Mouse (Mus musculus) midbrain, embryonic 13.5 days (tissue): ENCODE results near the gene Tpst1. TPM values are rescaled to one million over a fixed set of nuclear protein-coding genes. Genes with fewer than 3 reads are reported as not detected.

Source experiments
- ATAC-seq: fragments of 200-750 bp; cut with Nextera tagmentation; 2 replicates; pipeline ENCODE4 v1.8.0; 2017; ENCODE audit warnings: mild to moderate bottlenecking, moderate TSS enrichment, moderate library complexity
- H3K27ac ChIP-seq: fragments of 300-500 bp; sonication (generic); 2 replicates; pipeline ENCODE4 v1.5.1; 2015; ENCODE audit warnings: inconsistent platforms, mild to moderate bottlenecking, moderate library complexity
- H3K27me3 ChIP-seq: fragments of 300-500 bp; sonication (generic); 2 replicates; pipeline ENCODE4 v1.6.1; 2015; ENCODE audit warnings: mild to moderate bottlenecking, inconsistent platforms
- H3K36me3 ChIP-seq: fragments of 300-500 bp; sonication (generic); 2 replicates; pipeline ENCODE4 v1.6.1; 2015; ENCODE audit warnings: mild to moderate bottlenecking, inconsistent platforms
- H3K4me1 ChIP-seq: fragments of 300-500 bp; sonication (generic); replicated peaks from 2 replicates; pipeline ENCODE4 v1.6.1; 2015; ENCODE audit warnings: inconsistent platforms
- H3K4me2 ChIP-seq: fragments of 300-500 bp; sonication (generic); replicated peaks from 2 replicates; pipeline ENCODE4 v1.6.1; 2015; ENCODE audit warnings: moderate library complexity, mild to moderate bottlenecking, inconsistent platforms
- H3K4me3 ChIP-seq: fragments of 300-500 bp; sonication (generic); replicated peaks from 2 replicates; pipeline ENCODE4 v1.5.1; 2015; ENCODE audit warnings: mild to moderate bottlenecking, inconsistent platforms
- H3K9ac ChIP-seq: fragments of 300-500 bp; sonication (generic); replicated peaks from 2 replicates; pipeline ENCODE4 v1.6.1; 2015; ENCODE audit warnings: mild to moderate bottlenecking, inconsistent platforms
- H3K9me3 ChIP-seq: fragments of 300-500 bp; sonication (generic); 2 replicates; pipeline ENCODE4 v1.6.1; 2016; ENCODE audit warnings: mild to moderate bottlenecking, inconsistent platforms
- WGBS: fragments of 180-500 bp; shearing (Covaris S2); methylation state at CpG from one replicate; pipeline ENCODE4 v1.1.7; 2015; 5-methylcytosine and 5-hydroxymethylcytosine counted together
- polyA plus RNA-seq: library from polyadenylated mRNA; unstranded; fragments of >200 nt; fragmentation: Nextera tagmentation; extraction: Ambion mirVana; gene quantifications from 2 replicates; pipeline ENCODE4 v1.2.1, GENCODE M21; 2015

Gene Tpst1
- polyA plus RNA-seq, 1 experiment from 2014 or later, result 51.0 TPM

GRCm38 (mm10) chr5:130129524-130129793, 56.3 kb downstream of the Tpst1 start:
- WGBS, result 96% methylated on average over 5 of the region's 5 CpGs
- Histone ChIP-seq H3K4me1 (peaks cover 4% of the 10 kb centered on the region; the same call in 1 of the 2 replicates), H3K27me3 (no peaks in the 10 kb centered on the region), H3K4me2 (no peak overlapping the region), H3K27ac (no peak overlapping the region), H3K9ac (no peak overlapping the region), H3K4me3 (no peak overlapping the region), H3K9me3 (no peaks in the 10 kb centered on the region), H3K36me3 (peaks cover 6% of the 10 kb centered on the region; the same call in 1 of the 2 replicates)
- no peak for ATAC-seq

GRCm38 (mm10) chr5:130136597-130136996, 63.5 kb downstream of the Tpst1 start:
- Histone ChIP-seq H3K9ac (no peak overlapping the region), H3K4me1 (no peaks in the 10 kb centered on the region), H3K27me3 (no peaks in the 10 kb centered on the region), H3K4me2 (no peak overlapping the region), H3K36me3 (peaks cover 11% of the 10 kb centered on the region; the same call in 1 of the 2 replicates), H3K4me3 (no peak overlapping the region), H3K27ac (no peak overlapping the region), H3K9me3 (no peaks in the 10 kb centered on the region)
- WGBS, result 94% methylated on average over 13 of the region's 13 CpGs
- ATAC-seq, result no peak

- no peak for ATAC-seq
- H3K9me3 ChIP-seq, result no peaks in the 10 kb centered on the region
- no peak overlapping the region for H3K4me2 ChIP-seq
- no peaks in the 10 kb centered on the region for H3K27me3 ChIP-seq
- H3K4me3 ChIP-seq, result no peak overlapping the region
- WGBS, result 30% methylated on average over 8 of the region's 8 CpGs
- no peak overlapping the region for H3K27ac ChIP-seq
- peaks cover 11% of the 10 kb centered on the region; the same call in 1 of the 2 replicates for H3K36me3 ChIP-seq
- peaks cover 9% of the 10 kb centered on the region; the same call in 1 of the 2 replicates for H3K4me1 ChIP-seq
- no peak overlapping the region for H3K9ac ChIP-seq
These were observed 66.3 kb downstream of the Tpst1 start for GRCm38 (mm10) chr5:130139393-130139792.

GRCm38 (mm10) chr5:130141138-130141537, 68.0 kb downstream of the Tpst1 start:
- ATAC-seq, result no peak
- H3K9ac ChIP-seq, result no peak overlapping the region
- no peaks in the 10 kb centered on the region for H3K27me3 ChIP-seq
- no peak overlapping the region for H3K4me3 ChIP-seq
- H3K27ac ChIP-seq, result no peak overlapping the region
- 78% methylated on average over 5 of the region's 5 CpGs for WGBS
- peaks cover 3% of the 10 kb centered on the region; the same call in 1 of the 2 replicates for H3K36me3 ChIP-seq
- peaks cover 20% of the 10 kb centered on the region for H3K4me1 ChIP-seq
- no peaks in the 10 kb centered on the region for H3K9me3 ChIP-seq
- H3K4me2 ChIP-seq, result no peak overlapping the region

- Histone ChIP-seq H3K36me3 (no peaks in the 10 kb centered on the region), H3K4me2 (no peak overlapping the region), H3K9ac (no peak overlapping the region), H3K9me3 (no peaks in the 10 kb centered on the region), H3K4me1 (peaks cover 25% of the 10 kb centered on the region), H3K4me3 (no peak overlapping the region), H3K27me3 (no peaks in the 10 kb centered on the region), H3K27ac (no peak overlapping the region)
- no peak for ATAC-seq
- WGBS, result 77% methylated on average over 4 of the region's 4 CpGs
These were observed 68.9 kb downstream of the Tpst1 start for GRCm38 (mm10) chr5:130142041-130142440.

GRCm38 (mm10) chr5:130143101-130143500, 70.0 kb downstream of the Tpst1 start:
- no peak for ATAC-seq
- peaks cover 30% of the 10 kb centered on the region for H3K4me1 ChIP-seq
- H3K27me3 ChIP-seq, result no peaks in the 10 kb centered on the region
- H3K9ac ChIP-seq, result no peak overlapping the region
- H3K36me3 ChIP-seq, result no peaks in the 10 kb centered on the region; the same call in 1 of the 2 replicates
- no peak overlapping the region for H3K27ac ChIP-seq
- no peaks in the 10 kb centered on the region for H3K9me3 ChIP-seq
- H3K4me3 ChIP-seq, result no peak overlapping the region
- H3K4me2 ChIP-seq, result no peak overlapping the region
- 95% methylated on average over 7 of the region's 7 CpGs for WGBS

- no peaks in the 10 kb centered on the region for H3K9me3 ChIP-seq
- H3K27me3 ChIP-seq, result no peaks in the 10 kb centered on the region
- peak overlapping the region; percentile 57 for H3K9ac ChIP-seq
- peak overlapping the region; percentile 71 for H3K4me3 ChIP-seq
- peaks cover 6% of the 10 kb centered on the region for H3K36me3 ChIP-seq
- peak; percentile 60 for ATAC-seq
- H3K4me1 ChIP-seq, result peaks cover 30% of the 10 kb centered on the region
- WGBS, result 3% methylated on average over 20 of the region's 20 CpGs
- peak overlapping the region; percentile 84 for H3K4me2 ChIP-seq
- peak overlapping the region; percentile 90 for H3K27ac ChIP-seq
These were observed 70.8 kb downstream of the Tpst1 start for GRCm38 (mm10) chr5:130143977-130144333.

GRCm38 (mm10) chr5:130144334-130145312, 71.5 kb downstream of the Tpst1 start, which contains the start of gene Kctd7:
Kctd7 (plus strand) TSS chr5:130144861.
- Histone ChIP-seq H3K27ac (peak within 1 kb of the TSS; percentile 90), H3K9me3 (no peaks in the 10 kb centered on the region), H3K4me2 (peak within 1 kb of the TSS; percentile 84), H3K4me3 (peak within 1 kb of the TSS; percentile 71), H3K9ac (peak within 1 kb of the TSS; percentile 86), H3K36me3 (peaks cover 12% of the 10 kb centered on the region), H3K27me3 (no peaks in the 10 kb centered on the region), H3K4me1 (peaks cover 30% of the 10 kb centered on the region)
- WGBS, result under 1% methylated on average over 66 of the region's 66 CpGs
- ATAC-seq, result peak; percentile 98

GRCm38 (mm10) chr5:130145961-130146360, 72.8 kb downstream of the Tpst1 start:
- peaks cover 19% of the 10 kb centered on the region for H3K36me3 ChIP-seq
- peak overlapping the region; percentile 71 for H3K4me3 ChIP-seq
- 91% methylated on average over 8 of the region's 8 CpGs for WGBS
- no peaks in the 10 kb centered on the region for H3K27me3 ChIP-seq
- no peak for ATAC-seq
- no peak overlapping the region for H3K27ac ChIP-seq
- peak overlapping the region; percentile 86 for H3K9ac ChIP-seq
- H3K4me1 ChIP-seq, result peaks cover 30% of the 10 kb centered on the region
- no peaks in the 10 kb centered on the region for H3K9me3 ChIP-seq
- peak overlapping the region; percentile 84 for H3K4me2 ChIP-seq

- Histone ChIP-seq H3K27me3 (no peaks in the 10 kb centered on the region), H3K9me3 (no peaks in the 10 kb centered on the region), H3K4me1 (peaks cover 21% of the 10 kb centered on the region), H3K9ac (no peak overlapping the region), H3K4me3 (no peak overlapping the region), H3K27ac (no peak overlapping the region), H3K36me3 (peaks cover 50% of the 10 kb centered on the region), H3K4me2 (no peak overlapping the region)
- ATAC-seq, result no peak
- 77% methylated on average over 7 of the region's 7 CpGs for WGBS
These were observed 76.7 kb downstream of the Tpst1 start for GRCm38 (mm10) chr5:130149726-130150310.

- ATAC-seq, result no peak
These were observed 81.2 kb downstream of the Tpst1 start for GRCm38 (mm10) chr5:130154286-130154685.

GRCm38 (mm10) chr5:130158545-130158944, 85.4 kb downstream of the Tpst1 start:
- Histone ChIP-seq H3K36me3 (peaks cover 16% of the 10 kb centered on the region), H3K9ac (no peak overlapping the region), H3K4me3 (no peak overlapping the region), H3K4me2 (no peak overlapping the region), H3K9me3 (no peaks in the 10 kb centered on the region), H3K27me3 (no peaks in the 10 kb centered on the region), H3K4me1 (no peaks in the 10 kb centered on the region), H3K27ac (no peak overlapping the region)
- ATAC-seq, result no peak
- 81% methylated on average over 4 of the region's 4 CpGs for WGBS

More at GRCm38 (mm10) chr5:130154286-130154685, 81.2 kb downstream of the Tpst1 start:
- Histone ChIP-seq H3K9ac (no peak overlapping the region), H3K4me2 (no peak overlapping the region), H3K27ac (no peak overlapping the region), H3K4me3 (no peak overlapping the region), H3K9me3 (no peaks in the 10 kb centered on the region), H3K4me1 (no peaks in the 10 kb centered on the region), H3K27me3 (no peaks in the 10 kb centered on the region), H3K36me3 (peaks cover 50% of the 10 kb centered on the region)
- 90% methylated on average over 2 of the region's 2 CpGs for WGBS
